Mouse (Mus musculus): ENCODE results near the gene Fbln1. TPM values are rescaled to one million over a fixed set of nuclear protein-coding genes. Genes with fewer than 3 reads are reported as not detected.

The Fbln1 gene
- polyA plus RNA-seq, 1 experiment from 2014 or later: 162 TPM

GRCm38 (mm10) chr15:85311058-85311657, 105.4 kb downstream of the Fbln1 start:
- no peaks in the 10 kb centered on the region for H3K36me3 ChIP-seq (ENCODE audit: control insufficient read depth, insufficient read depth, low read length)
- no peak overlapping the region for H3K9ac ChIP-seq (ENCODE audit: low read length)
- no peak overlapping the region for H3K4me3 ChIP-seq (ENCODE audit: control insufficient read depth in 1 of 2, insufficient read depth in 1 of 2, low read depth in 1 of 2, low read length in 2 of 2)
- no peak overlapping the region for H3K4me2 ChIP-seq (ENCODE audit: low read length)
- no peak overlapping the region for H3K27ac ChIP-seq (replicated peaks in 1 of 2; ENCODE audit: control insufficient read depth in 1 of 2, insufficient read depth in 1 of 2, low read depth in 2 of 2, low read length in 2 of 2)
- no peak for ATAC-seq (ENCODE audit: insufficient number of reproducible peaks, insufficient read depth, low FRiP score, low read depth)
- peaks cover 14% of the 10 kb centered on the region; the same call in 1 of the 2 replicates for H3K27me3 ChIP-seq (ENCODE audit: control insufficient read depth, insufficient read depth, low read length)
- 76% methylated on average over 10 of the region's 10 CpGs for WGBS
- H3K4me1 ChIP-seq (ENCODE audit: control insufficient read depth in 2 of 2, insufficient read depth in 2 of 2, low read length in 2 of 2): no peaks in the 10 kb centered on the region
- H3K9me3 ChIP-seq (ENCODE audit: control insufficient read depth, low read length): peaks cover 6% of the 10 kb centered on the region; the same call in 1 of the 2 replicates

- WGBS: 40% methylated on average over 12 of the region's 13 CpGs
- no peak overlapping the region for H3K4me3 ChIP-seq (ENCODE audit: control insufficient read depth in 1 of 2, insufficient read depth in 1 of 2, low read depth in 1 of 2, low read length in 2 of 2)
- H3K9ac ChIP-seq (ENCODE audit: low read length): no peak overlapping the region
- H3K36me3 ChIP-seq (ENCODE audit: control insufficient read depth, insufficient read depth, low read length): no peaks in the 10 kb centered on the region
- H3K9me3 ChIP-seq (ENCODE audit: control insufficient read depth, low read length): no peaks in the 10 kb centered on the region
- no peak for ATAC-seq (ENCODE audit: insufficient number of reproducible peaks, insufficient read depth, low FRiP score, low read depth)
- no peaks in the 10 kb centered on the region for H3K4me1 ChIP-seq (ENCODE audit: control insufficient read depth in 2 of 2, insufficient read depth in 2 of 2, low read length in 2 of 2)
- H3K27ac ChIP-seq (replicated peaks in 1 of 2; ENCODE audit: control insufficient read depth in 1 of 2, insufficient read depth in 1 of 2, low read depth in 2 of 2, low read length in 2 of 2): no peak overlapping the region
- H3K4me2 ChIP-seq (ENCODE audit: low read length): no peak overlapping the region
- peaks cover 24% of the 10 kb centered on the region for H3K27me3 ChIP-seq (ENCODE audit: control insufficient read depth, insufficient read depth, low read length)
Measured at GRCm38 (mm10) chr15:85315378-85316025, 109.8 kb downstream of the Fbln1 start.

GRCm38 (mm10) chr15:85316342-85317140, 110.8 kb downstream of the Fbln1 start:
- Histone ChIP-seq H3K36me3 (ENCODE audit: control insufficient read depth, insufficient read depth, low read length) (no peaks in the 10 kb centered on the region), H3K4me1 (ENCODE audit: control insufficient read depth in 2 of 2, insufficient read depth in 2 of 2, low read length in 2 of 2) (no peaks in the 10 kb centered on the region), H3K27me3 (ENCODE audit: control insufficient read depth, insufficient read depth, low read length) (peaks cover 24% of the 10 kb centered on the region), H3K9me3 (ENCODE audit: control insufficient read depth, low read length) (no peaks in the 10 kb centered on the region), H3K27ac (replicated peaks in 1 of 2; ENCODE audit: control insufficient read depth in 1 of 2, insufficient read depth in 1 of 2, low read depth in 2 of 2, low read length in 2 of 2) (no peak overlapping the region), H3K4me3 (ENCODE audit: control insufficient read depth in 1 of 2, insufficient read depth in 1 of 2, low read depth in 1 of 2, low read length in 2 of 2) (no peak overlapping the region), H3K9ac (ENCODE audit: low read length) (no peak overlapping the region), H3K4me2 (ENCODE audit: low read length) (no peak overlapping the region)
- WGBS: 55% methylated on average over 14 of the region's 14 CpGs
- ATAC-seq (ENCODE audit: insufficient number of reproducible peaks, insufficient read depth, low FRiP score, low read depth): no peak

DNA sequence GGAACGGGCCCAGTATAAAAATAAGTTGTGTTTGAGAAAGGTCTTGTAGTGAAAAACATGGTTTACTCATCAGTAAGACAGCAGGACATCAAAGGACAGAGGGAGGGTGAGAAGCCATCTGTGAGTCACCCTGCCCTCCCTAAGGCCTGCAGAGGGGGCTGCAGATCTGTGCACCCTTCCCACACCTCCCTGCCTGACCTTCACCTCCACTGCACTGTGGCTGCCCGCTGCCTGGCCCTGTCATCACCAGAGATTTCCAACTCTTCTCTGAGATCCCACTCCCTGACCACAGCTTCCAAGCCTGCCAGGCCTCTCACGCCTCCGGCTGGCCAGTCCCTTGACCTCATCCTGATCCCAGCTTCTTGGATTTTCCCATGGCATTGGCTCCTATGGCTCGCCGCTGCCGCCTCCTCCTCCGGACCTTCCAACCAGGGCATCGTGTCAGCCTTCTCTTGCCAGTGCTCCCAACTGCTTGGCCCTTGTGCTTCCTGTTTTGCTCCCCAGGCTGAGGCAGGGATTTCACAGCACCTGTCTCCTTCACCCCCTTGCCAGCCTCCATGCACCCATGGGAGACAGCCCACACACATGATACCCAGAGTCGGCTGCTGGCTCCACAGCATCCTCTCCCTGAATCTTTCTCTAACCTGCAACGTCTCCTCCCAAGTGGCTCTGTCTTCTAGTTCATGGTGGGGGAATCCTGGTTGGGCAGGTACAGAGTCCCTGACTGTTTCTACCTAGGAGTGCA, 114.3 kb downstream of the Fbln1 start:
- no peak overlapping the region for H3K27ac ChIP-seq (replicated peaks in 1 of 2; ENCODE audit: control insufficient read depth in 1 of 2, insufficient read depth in 1 of 2, low read depth in 2 of 2, low read length in 2 of 2)
- no peaks in the 10 kb centered on the region for H3K9me3 ChIP-seq (ENCODE audit: control insufficient read depth, low read length)
- no peak overlapping the region for H3K4me3 ChIP-seq (ENCODE audit: control insufficient read depth in 1 of 2, insufficient read depth in 1 of 2, low read depth in 1 of 2, low read length in 2 of 2)
- no peaks in the 10 kb centered on the region for H3K4me1 ChIP-seq (ENCODE audit: control insufficient read depth in 2 of 2, insufficient read depth in 2 of 2, low read length in 2 of 2)
- no peak for ATAC-seq (ENCODE audit: insufficient number of reproducible peaks, insufficient read depth, low FRiP score, low read depth)
- peaks cover 16% of the 10 kb centered on the region; the same call in 1 of the 2 replicates for H3K27me3 ChIP-seq (ENCODE audit: control insufficient read depth, insufficient read depth, low read length)
- no peak overlapping the region for H3K9ac ChIP-seq (ENCODE audit: low read length)
- 60% methylated on average over 11 of the region's 11 CpGs for WGBS
- H3K4me2 ChIP-seq (ENCODE audit: low read length): no peak overlapping the region
- H3K36me3 ChIP-seq (ENCODE audit: control insufficient read depth, insufficient read depth, low read length): no peaks in the 10 kb centered on the region

GRCm38 (mm10) chr15:85323214-85323613, 117.5 kb downstream of the Fbln1 start:
- Histone ChIP-seq H3K4me2 (ENCODE audit: low read length) (no peak overlapping the region), H3K36me3 (ENCODE audit: control insufficient read depth, insufficient read depth, low read length) (no peaks in the 10 kb centered on the region), H3K4me1 (ENCODE audit: control insufficient read depth in 2 of 2, insufficient read depth in 2 of 2, low read length in 2 of 2) (peaks cover 3 to 5% of the 10 kb centered on the region in 2 experiments; a peak in 2 of 4 replicates), H3K4me3 (ENCODE audit: control insufficient read depth in 1 of 2, insufficient read depth in 1 of 2, low read depth in 1 of 2, low read length in 2 of 2) (no peak overlapping the region), H3K27ac (replicated peaks in 1 of 2; ENCODE audit: control insufficient read depth in 1 of 2, insufficient read depth in 1 of 2, low read depth in 2 of 2, low read length in 2 of 2) (no peak overlapping the region), H3K27me3 (ENCODE audit: control insufficient read depth, insufficient read depth, low read length) (no peaks in the 10 kb centered on the region), H3K9ac (ENCODE audit: low read length) (no peak overlapping the region), H3K9me3 (ENCODE audit: control insufficient read depth, low read length) (no peaks in the 10 kb centered on the region)
- 81% methylated on average over 4 of the region's 4 CpGs for WGBS
- no peak for ATAC-seq (ENCODE audit: insufficient number of reproducible peaks, insufficient read depth, low FRiP score, low read depth)

- 91% methylated on average over 1 of the region's 1 CpGs for WGBS
- Histone ChIP-seq H3K4me1 (ENCODE audit: control insufficient read depth in 2 of 2, insufficient read depth in 2 of 2, low read length in 2 of 2) (peaks cover 3 to 5% of the 10 kb centered on the region in 2 experiments; a peak in 2 of 4 replicates), H3K9ac (ENCODE audit: low read length) (no peak overlapping the region), H3K27me3 (ENCODE audit: control insufficient read depth, insufficient read depth, low read length) (no peaks in the 10 kb centered on the region), H3K36me3 (ENCODE audit: control insufficient read depth, insufficient read depth, low read length) (no peaks in the 10 kb centered on the region), H3K4me2 (ENCODE audit: low read length) (no peak overlapping the region), H3K4me3 (ENCODE audit: control insufficient read depth in 1 of 2, insufficient read depth in 1 of 2, low read depth in 1 of 2, low read length in 2 of 2) (no peak overlapping the region), H3K9me3 (ENCODE audit: control insufficient read depth, low read length) (no peaks in the 10 kb centered on the region), H3K27ac (replicated peaks in 1 of 2; ENCODE audit: control insufficient read depth in 1 of 2, insufficient read depth in 1 of 2, low read depth in 2 of 2, low read length in 2 of 2) (no peak overlapping the region)
- no peak for ATAC-seq (ENCODE audit: insufficient number of reproducible peaks, insufficient read depth, low FRiP score, low read depth)
Measured at GRCm38 (mm10) chr15:85324426-85324825, 118.7 kb downstream of the Fbln1 start.

DNA sequence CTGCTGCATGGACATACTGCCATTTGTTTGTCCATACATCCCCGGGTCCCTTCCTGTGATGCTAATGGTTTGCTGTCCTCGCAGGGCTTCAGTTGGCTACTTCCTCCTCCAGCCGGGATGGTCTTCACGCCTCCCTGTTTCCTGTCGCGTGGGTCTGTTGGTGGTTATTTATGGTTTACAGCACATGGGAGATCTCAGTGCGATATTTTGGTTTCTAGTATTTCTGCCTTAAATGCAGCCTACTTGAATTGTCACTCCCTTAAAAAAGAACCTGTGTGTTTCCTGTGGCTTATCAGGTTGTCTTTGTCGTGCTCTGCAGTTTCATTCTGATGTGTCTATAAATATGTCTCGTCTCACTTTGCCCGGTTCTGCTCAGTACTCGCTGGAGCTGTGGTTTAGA, 122.1 kb downstream of the Fbln1 start:
- Histone ChIP-seq H3K4me1 (ENCODE audit: control insufficient read depth in 2 of 2, insufficient read depth in 2 of 2, low read length in 2 of 2) (peaks cover 3 to 5% of the 10 kb centered on the region in 2 experiments; a peak in 2 of 4 replicates), H3K9me3 (ENCODE audit: control insufficient read depth, low read length) (no peaks in the 10 kb centered on the region), H3K27me3 (ENCODE audit: control insufficient read depth, insufficient read depth, low read length) (no peaks in the 10 kb centered on the region), H3K4me3 (ENCODE audit: control insufficient read depth in 1 of 2, insufficient read depth in 1 of 2, low read depth in 1 of 2, low read length in 2 of 2) (0 out of 4 replicates have a peak overlapping the region, but pooled peaks of 1 of the 2 experiments have one; percentile 4), H3K36me3 (ENCODE audit: control insufficient read depth, insufficient read depth, low read length) (no peaks in the 10 kb centered on the region), H3K9ac (ENCODE audit: low read length) (no peak overlapping the region; the same call in 1 of the 2 replicates), H3K4me2 (ENCODE audit: low read length) (peak overlapping the region; percentile 45), H3K27ac (replicated peaks in 1 of 2; ENCODE audit: control insufficient read depth in 1 of 2, insufficient read depth in 1 of 2, low read depth in 2 of 2, low read length in 2 of 2) (no peak overlapping the region)
- ATAC-seq (ENCODE audit: insufficient number of reproducible peaks, insufficient read depth, low FRiP score, low read depth): no peak
- WGBS: 24% methylated on average over 11 of the region's 11 CpGs
